Mouse (Mus musculus): Measurements from ENCODE around the gene Thap4. TPM values are rescaled to one million over a fixed set of nuclear protein-coding genes. Genes with fewer than 3 reads are reported as not detected.
A peak's percentile ranks its signal among the peaks of the same experiment; 100 is the strongest.

Gene Thap4
- polyA plus RNA-seq, 1 experiment from 2014 or later, result 63.8 TPM

GRCm38 (mm10) chr1:93656325-93657024, 98.2 kb downstream of the Thap4 start:
- Histone ChIP-seq H3K27me3 (replicated peaks; ENCODE audit: control insufficient read depth, insufficient read depth, low read length) (no peaks in the 10 kb centered on the region), H3K4me1 (replicated peaks; ENCODE audit: control insufficient read depth, insufficient read depth, low read length) (no peaks in the 10 kb centered on the region), H3K4me3 (ENCODE audit: low read depth, low read length) (no peak overlapping the region), H3K27ac (ENCODE audit: low read depth) (no peak overlapping the region), H3K9me3 (ENCODE audit: control insufficient read depth, low read length) (no peaks in the 10 kb centered on the region), H3K36me3 (ENCODE audit: control insufficient read depth, insufficient read depth, low read length) (no peaks in the 10 kb centered on the region), H3K4me2 (ENCODE audit: low read length) (no peak overlapping the region), H3K9ac (ENCODE audit: low read length) (no peak overlapping the region)
- ATAC-seq (replicated peaks; ENCODE audit: low FRiP score, low TSS enrichment, low read depth) (peak; percentile 54), DNase-seq (ENCODE audit: low spot score) (no peak)
- 59% methylated on average over 7 of the region's 7 CpGs for WGBS

GRCm38 (mm10) chr1:93654798-93655197, 99.9 kb downstream of the Thap4 start:
- Histone ChIP-seq H3K9ac (ENCODE audit: low read length) (no peak overlapping the region), H3K27me3 (replicated peaks; ENCODE audit: control insufficient read depth, insufficient read depth, low read length) (no peaks in the 10 kb centered on the region), H3K27ac (ENCODE audit: low read depth) (no peak overlapping the region), H3K4me1 (replicated peaks; ENCODE audit: control insufficient read depth, insufficient read depth, low read length) (no peaks in the 10 kb centered on the region), H3K36me3 (ENCODE audit: control insufficient read depth, insufficient read depth, low read length) (no peaks in the 10 kb centered on the region), H3K4me3 (ENCODE audit: low read depth, low read length) (no peak overlapping the region), H3K4me2 (ENCODE audit: low read length) (no peak overlapping the region), H3K9me3 (ENCODE audit: control insufficient read depth, low read length) (no peaks in the 10 kb centered on the region)
- whole genome bisulfite sequencing, result 63% methylated on average over 2 of the region's 2 CpGs
- ATAC-seq (replicated peaks; ENCODE audit: low FRiP score, low TSS enrichment, low read depth) (no peak), DNase-seq (ENCODE audit: low spot score) (no peak)

- Histone ChIP-seq H3K4me2 (ENCODE audit: low read length) (no peak overlapping the region), H3K36me3 (ENCODE audit: control insufficient read depth, insufficient read depth, low read length) (no peaks in the 10 kb centered on the region), H3K4me1 (replicated peaks; ENCODE audit: control insufficient read depth, insufficient read depth, low read length) (no peaks in the 10 kb centered on the region), H3K4me3 (ENCODE audit: low read depth, low read length) (no peak overlapping the region), H3K9ac (ENCODE audit: low read length) (no peak overlapping the region), H3K27ac (ENCODE audit: low read depth) (no peak overlapping the region), H3K9me3 (ENCODE audit: control insufficient read depth, low read length) (no peaks in the 10 kb centered on the region), H3K27me3 (replicated peaks; ENCODE audit: control insufficient read depth, insufficient read depth, low read length) (no peaks in the 10 kb centered on the region)
- ATAC-seq (replicated peaks; ENCODE audit: low FRiP score, low TSS enrichment, low read depth) (no peak), DNase-seq (ENCODE audit: low spot score) (no peak)
- WGBS, result 53% methylated on average over 2 of the region's 2 CpGs
Observed at GRCm38 (mm10) chr1:93654275-93654674, 100.4 kb downstream of the Thap4 start.

Other genes starting within 250 kb of the Thap4 start
- 6.6 and 7.2 TPM in 2 replicates for gene Farp2, start 242.8 kb downstream of the Thap4 start, polyA plus RNA-seq (2014; fragmentation: Nextera tagmentation; extraction: Ambion mirVana)
- gene Stk25, start 96.2 kb downstream of the Thap4 start, polyA plus RNA-seq (2014; fragmentation: Nextera tagmentation; extraction: Ambion mirVana), result 179 and 195 TPM in 2 replicates
- 46.5 and 51.3 TPM in 2 replicates for gene Bok, start 69.2 kb downstream of the Thap4 start, polyA plus RNA-seq (2014; fragmentation: Nextera tagmentation; extraction: Ambion mirVana)
- gene Atg4b, start 3.4 kb downstream of the Thap4 start, polyA plus RNA-seq (2014; fragmentation: Nextera tagmentation; extraction: Ambion mirVana), result 82.4 and 92.0 TPM in 2 replicates
- gene Dtymk, start 47.1 kb upstream of the Thap4 start, polyA plus RNA-seq (2014; fragmentation: Nextera tagmentation; extraction: Ambion mirVana), result 272 and 288 TPM in 2 replicates
- gene Ing5, start 49.1 kb upstream of the Thap4 start, polyA plus RNA-seq (2014; fragmentation: Nextera tagmentation; extraction: Ambion mirVana), result 19.7 and 23.2 TPM in 2 replicates
- 13.5 and 14.8 TPM in 2 replicates for gene D2hgdh, start 70.0 kb upstream of the Thap4 start, polyA plus RNA-seq (2014; fragmentation: Nextera tagmentation; extraction: Ambion mirVana)
- 0.09 and 0.19 TPM in 2 replicates for gene Gal3st2, start 106.4 kb upstream of the Thap4 start, polyA plus RNA-seq (2014; fragmentation: Nextera tagmentation; extraction: Ambion mirVana)
- gene Gal3st2b, start 163.4 kb upstream of the Thap4 start, polyA plus RNA-seq (2014; fragmentation: Nextera tagmentation; extraction: Ambion mirVana), result not detected in 2 replicates
- gene Gal3st2c, start 235.6 kb upstream of the Thap4 start, polyA plus RNA-seq (2014; fragmentation: Nextera tagmentation; extraction: Ambion mirVana), result 0.03 TPM in 1 of 2 replicates, not detected in the other

Data from intestine, embryonic 14.5 days (tissue).